Mouse (Mus musculus) spleen, adult 2 months (tissue): Measurements from ENCODE around the gene Vmn1r104.
"Not testable (repeated sequence)": the region's sequence is repeated elsewhere in the genome, so short reads cannot be mapped to it uniquely, and the experiment has no call there.

ENCODE experiments used
- CTCF ChIP-seq: fragments of 200-500 bp; IDR thresholded peaks from 2 replicates; pipeline ENCODE4 v1.5.1; 2011; ENCODE audit warnings: mild to moderate bottlenecking, inconsistent platforms; ENCODE audit not compliant: insufficient read depth, insufficient read length, insufficient replicate concordance; ENCODE audit errors: extremely low read depth
- POLR2A ChIP-seq: fragments of 200-500 bp; IDR thresholded peaks from 2 replicates; pipeline ENCODE4 v1.6.1; 2011; ENCODE audit warnings: low read depth, low read length, inconsistent platforms

DNA sequence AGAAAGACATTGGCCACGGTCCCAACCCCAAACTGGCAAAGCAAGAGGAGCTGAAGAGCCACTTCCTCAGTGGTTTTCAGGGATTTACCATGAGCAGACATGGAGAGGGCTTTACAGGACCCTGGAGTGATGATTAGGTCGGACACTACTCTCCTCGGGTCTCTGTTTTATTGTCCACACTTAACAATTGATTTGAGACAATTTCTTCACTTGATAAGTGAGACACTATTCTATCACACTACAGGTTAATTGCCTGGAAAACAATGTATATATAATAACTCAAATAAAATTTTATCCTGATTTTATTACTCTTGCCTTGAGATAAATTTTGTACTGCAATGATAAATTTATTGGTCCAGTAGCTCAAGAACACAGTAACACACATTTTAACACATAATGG is 42.5 kb downstream of the Vmn1r104 start, which contains the start of gene Gm4141:
- TF ChIP-seq POLR2A, CTCF: not testable (repeated sequence)
